Mouse (Mus musculus) heart, embryonic 13.5 days (tissue): ENCODE measurements around the gene Itpripl2. TPM values are rescaled to one million over a fixed set of nuclear protein-coding genes. Genes with fewer than 3 reads are reported as not detected.
A peak's percentile ranks its signal among the peaks of the same experiment; 100 is the strongest.

Experiments
- ATAC-seq: fragments of 200-750 bp; cut with Nextera tagmentation; 2 replicates; pipeline ENCODE4 v1.8.0; 2017; ENCODE audit warnings: moderate TSS enrichment; ENCODE audit not compliant: insufficient number of reproducible peaks, low FRiP score, low TSS enrichment; ENCODE audit errors: extremely low read depth
- H3K27ac ChIP-seq: fragments of 300-500 bp; sonication (generic); replicated peaks from 2 replicates; pipeline ENCODE4 v1.5.1; 2015; ENCODE audit warnings: moderate library complexity, mild to moderate bottlenecking, inconsistent platforms
- H3K27me3 ChIP-seq: fragments of 300-500 bp; sonication (generic); replicated peaks from 2 replicates; pipeline ENCODE4 v1.6.1; 2015; ENCODE audit warnings: mild to moderate bottlenecking, inconsistent platforms
- H3K36me3 ChIP-seq: fragments of 300-500 bp; sonication (generic); 2 replicates; pipeline ENCODE4 v1.6.1; 2015; ENCODE audit warnings: mild to moderate bottlenecking, inconsistent platforms
- H3K4me1 ChIP-seq: fragments of 300-500 bp; sonication (generic); 2 replicates; pipeline ENCODE4 v1.6.1; 2015; ENCODE audit warnings: inconsistent platforms
- H3K4me2 ChIP-seq: fragments of 300-500 bp; sonication (generic); 2 replicates; pipeline ENCODE4 v1.6.1; 2015; ENCODE audit warnings: inconsistent platforms, mild to moderate bottlenecking, moderate library complexity
- H3K4me3 ChIP-seq: fragments of 300-500 bp; sonication (generic); 2 replicates; pipeline ENCODE4 v1.5.1; 2015; ENCODE audit warnings: moderate library complexity, mild to moderate bottlenecking, inconsistent platforms
- H3K9ac ChIP-seq: fragments of 300-500 bp; sonication (generic); 2 replicates; pipeline ENCODE4 v1.6.1; 2015; ENCODE audit warnings: inconsistent platforms, mild to moderate bottlenecking, moderate library complexity
- H3K9me3 ChIP-seq: fragments of 300-500 bp; sonication (generic); 2 replicates; pipeline ENCODE4 v1.6.1; 2016; ENCODE audit warnings: inconsistent platforms
- WGBS: fragments of 180-500 bp; shearing (Covaris S2); methylation state at CpG from one replicate; pipeline ENCODE4 v1.1.7; 2015; ENCODE audit warnings: mixed read lengths; 5-methylcytosine and 5-hydroxymethylcytosine counted together
- polyA plus RNA-seq: library from polyadenylated mRNA; unstranded; fragments of >200 nt; fragmentation: Nextera tagmentation; extraction: Ambion mirVana; gene quantifications from 2 replicates; pipeline ENCODE4 v1.2.1, GENCODE M21; 2015

The Itpripl2 gene
- polyA plus RNA-seq, 1 experiment from 2014 or later = 2.9 TPM

GRCm38 (mm10) chr7:118503844-118504243 is 12.1 kb upstream of the Itpripl2 start:
- Histone ChIP-seq H3K27ac (no peak overlapping the region), H3K27me3 (no peaks in the 10 kb centered on the region), H3K36me3 (no peaks in the 10 kb centered on the region), H3K4me1 (peaks cover 6% of the 10 kb centered on the region; the same call in 1 of the 2 replicates), H3K4me3 (no peak overlapping the region), H3K9ac (no peak overlapping the region), H3K9me3 (no peaks in the 10 kb centered on the region), H3K4me2 (no peak overlapping the region)
- WGBS = 70% methylated on average over 4 of the region's 4 CpGs
- no peak for ATAC-seq

- ATAC-seq = no peak
- no peak overlapping the region for H3K4me2 ChIP-seq
- H3K27me3 ChIP-seq = no peaks in the 10 kb centered on the region
- WGBS = 77% methylated on average over 8 of the region's 8 CpGs
- no peaks in the 10 kb centered on the region for H3K36me3 ChIP-seq
- H3K9me3 ChIP-seq = no peaks in the 10 kb centered on the region
- H3K27ac ChIP-seq = no peak overlapping the region
- no peak overlapping the region for H3K9ac ChIP-seq
- no peaks in the 10 kb centered on the region for H3K4me1 ChIP-seq
- H3K4me3 ChIP-seq = no peak overlapping the region
These were observed 10.6 kb upstream of the Itpripl2 start for GRCm38 (mm10) chr7:118502333-118502732.

- Histone ChIP-seq H3K4me3 (no peak overlapping the region), H3K4me2 (no peak overlapping the region), H3K27me3 (0 out of 2 replicates have a peak, but pooled peaks cover under 1% of the 10 kb centered on the region), H3K9me3 (no peaks in the 10 kb centered on the region), H3K9ac (no peak overlapping the region), H3K27ac (no peak overlapping the region), H3K4me1 (no peaks in the 10 kb centered on the region), H3K36me3 (no peaks in the 10 kb centered on the region)
- WGBS = 52% methylated on average over 7 of the region's 7 CpGs
- no peak for ATAC-seq
These were observed 8.1 kb upstream of the Itpripl2 start for GRCm38 (mm10) chr7:118499784-118500435.

- Histone ChIP-seq H3K27ac (no peak overlapping the region), H3K9ac (no peak overlapping the region), H3K4me1 (no peaks in the 10 kb centered on the region), H3K9me3 (no peaks in the 10 kb centered on the region), H3K4me3 (no peak overlapping the region), H3K27me3 (0 out of 2 replicates have a peak, but pooled peaks cover 3% of the 10 kb centered on the region), H3K4me2 (no peak overlapping the region), H3K36me3 (no peaks in the 10 kb centered on the region)
- WGBS = 65% methylated on average over 12 of the region's 12 CpGs
- ATAC-seq = no peak
These were observed 7.4 kb upstream of the Itpripl2 start for GRCm38 (mm10) chr7:118498984-118499783.

- peaks cover 18% of the 10 kb centered on the region for H3K27me3 ChIP-seq
- no peak overlapping the region for H3K4me3 ChIP-seq
- peaks cover 3% of the 10 kb centered on the region; the same call in 1 of the 2 replicates for H3K36me3 ChIP-seq
- no peak for ATAC-seq
- no peak overlapping the region for H3K9ac ChIP-seq
- peaks cover 18% of the 10 kb centered on the region for H3K4me1 ChIP-seq
- H3K4me2 ChIP-seq = no peak overlapping the region
- no peaks in the 10 kb centered on the region for H3K9me3 ChIP-seq
- 70% methylated on average over 4 of the region's 4 CpGs for WGBS
- H3K27ac ChIP-seq = no peak overlapping the region
These were observed 3.3 kb upstream of the Itpripl2 start for GRCm38 (mm10) chr7:118494892-118495579.

- no peaks in the 10 kb centered on the region for H3K9me3 ChIP-seq
- peaks cover 30% of the 10 kb centered on the region for H3K4me1 ChIP-seq
- H3K9ac ChIP-seq = no peak overlapping the region
- no peak overlapping the region for H3K4me2 ChIP-seq
- ATAC-seq = no peak
- H3K4me3 ChIP-seq = no peak overlapping the region
- peaks cover 11% of the 10 kb centered on the region for H3K36me3 ChIP-seq
- H3K27me3 ChIP-seq = peaks cover 28% of the 10 kb centered on the region
- whole genome bisulfite sequencing = 66% methylated on average over 9 of the region's 9 CpGs
- no peak overlapping the region for H3K27ac ChIP-seq
These were observed 2.1 kb upstream of the Itpripl2 start for GRCm38 (mm10) chr7:118493892-118494291.

- ATAC-seq = peak; percentile 27; the same call in 1 of the 2 replicates
- H3K4me2 ChIP-seq = peak overlapping the region; percentile 86
- H3K4me1 ChIP-seq = peaks cover 53% of the 10 kb centered on the region
- peak overlapping the region; percentile 90 for H3K27ac ChIP-seq
- peak overlapping the region; percentile 82 for H3K4me3 ChIP-seq
- H3K27me3 ChIP-seq = peaks cover 30% of the 10 kb centered on the region
- H3K9ac ChIP-seq = peak overlapping the region; percentile 95
- 4% methylated on average over 63 of the region's 67 CpGs for WGBS
- peaks cover 11% of the 10 kb centered on the region for H3K36me3 ChIP-seq
- H3K9me3 ChIP-seq = no peaks in the 10 kb centered on the region
These were observed 927 bp downstream of the Itpripl2 start for GRCm38 (mm10) chr7:118490666-118491430.

GRCm38 (mm10) chr7:118489706-118490665 is 1.8 kb downstream of the Itpripl2 start:
- Histone ChIP-seq H3K4me1 (peaks cover 56% of the 10 kb centered on the region), H3K36me3 (peaks cover 14% of the 10 kb centered on the region), H3K27ac (no peak overlapping the region), H3K9me3 (no peaks in the 10 kb centered on the region), H3K9ac (peak overlapping the region; percentile 95), H3K4me3 (peak overlapping the region; percentile 82), H3K4me2 (peak overlapping the region; percentile 86), H3K27me3 (peaks cover 30% of the 10 kb centered on the region)
- ATAC-seq = no peak
- WGBS = 23% methylated on average over 57 of the region's 57 CpGs

- Histone ChIP-seq H3K4me1 (peaks cover 56% of the 10 kb centered on the region), H3K9me3 (no peaks in the 10 kb centered on the region), H3K27ac (no peak overlapping the region; the same call in 1 of the 2 replicates), H3K9ac (peak overlapping the region; percentile 50), H3K4me2 (peak overlapping the region; percentile 86), H3K36me3 (peaks cover 23% of the 10 kb centered on the region), H3K27me3 (peaks cover 27% of the 10 kb centered on the region), H3K4me3 (peak overlapping the region; percentile 82)
- WGBS = 22% methylated on average over 8 of the region's 8 CpGs
- no peak for ATAC-seq
These were observed 3.6 kb downstream of the Itpripl2 start for GRCm38 (mm10) chr7:118488060-118488664.

- no peak for ATAC-seq
- 42% methylated on average over 5 of the region's 5 CpGs for WGBS
- peaks cover 23% of the 10 kb centered on the region for H3K36me3 ChIP-seq
- H3K4me2 ChIP-seq = no peak overlapping the region
- H3K4me1 ChIP-seq = peaks cover 52% of the 10 kb centered on the region
- H3K9ac ChIP-seq = no peak overlapping the region
- peaks cover 25% of the 10 kb centered on the region for H3K27me3 ChIP-seq
- H3K4me3 ChIP-seq = no peak overlapping the region
- no peaks in the 10 kb centered on the region for H3K9me3 ChIP-seq
- no peak overlapping the region for H3K27ac ChIP-seq
These were observed 4.9 kb downstream of the Itpripl2 start for GRCm38 (mm10) chr7:118486917-118487316.
